Mouse (Mus musculus): ENCODE results near the gene Dmrtc1b. TPM values are rescaled to one million over a fixed set of nuclear protein-coding genes. Genes with fewer than 3 reads are reported as not detected.

The Dmrtc1b gene
- not detected in 2 replicates for polyA plus RNA-seq (2021; fragmentation: Nextera tagmentation)
- long read RNA-seq, experiment 1, result 0 reads
- long read RNA-seq, experiment 2, result 0 reads

DNA sequence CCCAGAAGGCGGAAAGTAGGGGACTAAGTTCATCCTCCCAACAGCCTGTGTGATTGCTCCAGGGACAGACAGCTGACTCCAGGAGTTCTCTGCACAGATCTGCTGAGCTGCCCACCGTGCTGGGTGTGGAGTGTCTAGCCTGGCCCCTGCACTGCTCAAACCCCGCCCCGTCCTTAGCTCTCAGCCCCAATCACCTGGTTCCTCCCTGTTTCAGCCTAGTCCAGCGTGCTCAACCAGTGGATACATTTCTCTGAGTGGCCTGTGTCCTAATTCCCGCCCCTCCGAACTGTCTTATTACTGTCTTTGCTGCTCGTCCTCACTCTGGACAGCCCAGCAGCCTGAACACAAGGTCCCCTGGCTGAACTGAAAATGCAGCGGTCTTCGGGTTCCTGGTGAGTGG lies at the start of gene Dmrtc1b, which contains the start of gene Gm9112:
TSS of gene Dmrtc1b (plus strand) at position 331 of the 400 bp plus-strand sequence.
TSS of gene Gm9112 (minus strand) at position 101 of the 400 bp plus-strand sequence.

GRCm38 (mm10) chrX:102686872-102687271 lies 20.8 kb upstream of the Dmrtc1b start, which contains the start of gene Gm3880:
Gene Gm3880, minus strand, starts transcription at chrX:102686972.

Other genes with a start within 250 kb of the Dmrtc1b start
- 4.7 and 5.0 TPM in 2 replicates for gene Hdac8, start 202.5 kb upstream of the Dmrtc1b start, polyA plus RNA-seq (2021; fragmentation: Nextera tagmentation)
- 2.6 and 3.2 TPM in 2 replicates for gene Phka1, start 63.6 kb upstream of the Dmrtc1b start, polyA plus RNA-seq (2021; fragmentation: Nextera tagmentation)
- gene Gm3880, start 20.9 kb upstream of the Dmrtc1b start, polyA plus RNA-seq (2021; fragmentation: Nextera tagmentation), result not detected in 2 replicates
- gene Gm9112, start 230 bp upstream of the Dmrtc1b start, polyA plus RNA-seq (2021; fragmentation: Nextera tagmentation), result not detected in 2 replicates
- not detected in 2 replicates for gene Dmrtc1c1, start 95.1 kb downstream of the Dmrtc1b start, polyA plus RNA-seq (2021; fragmentation: Nextera tagmentation)
- gene Dmrtc1c2, start 146.8 kb downstream of the Dmrtc1b start, polyA plus RNA-seq (2021; fragmentation: Nextera tagmentation), result not detected in 2 replicates
- not detected in 2 replicates for gene 1700031F05Rik, start 160.1 kb downstream of the Dmrtc1b start, polyA plus RNA-seq (2021; fragmentation: Nextera tagmentation)
- gene Dmrtc1a, start 200.8 kb downstream of the Dmrtc1b start, polyA plus RNA-seq (2021; fragmentation: Nextera tagmentation), result 9.0 and 10.1 TPM in 2 replicates
- not detected in 2 replicates for gene 1700011M02Rik, start 201.0 kb downstream of the Dmrtc1b start, polyA plus RNA-seq (2021; fragmentation: Nextera tagmentation)
- gene 1700018G05Rik, start 220.5 kb downstream of the Dmrtc1b start, polyA plus RNA-seq (2021; fragmentation: Nextera tagmentation), result not detected in 2 replicates

Data from layer of hippocampus, adult 6 months (tissue).